Mouse (Mus musculus) Muller cell, postnatal 12 days (primary cell): Measurements from ENCODE around the gene Dus2.

Source experiments
- DNase-seq: peaks from one replicate; pipeline ENCODE4 v3.0.0-alpha.2; 2015; ENCODE audit errors: inconsistent ontology term

The Dus2 gene

GRCm38 (mm10) chr8:106075863-106076174 is 84.7 kb downstream of the Dus2 start:
- no peak for DNase-seq

GRCm38 (mm10) chr8:106076612-106077011 is 85.5 kb downstream of the Dus2 start:
- DNase-seq = no peak

DNA sequence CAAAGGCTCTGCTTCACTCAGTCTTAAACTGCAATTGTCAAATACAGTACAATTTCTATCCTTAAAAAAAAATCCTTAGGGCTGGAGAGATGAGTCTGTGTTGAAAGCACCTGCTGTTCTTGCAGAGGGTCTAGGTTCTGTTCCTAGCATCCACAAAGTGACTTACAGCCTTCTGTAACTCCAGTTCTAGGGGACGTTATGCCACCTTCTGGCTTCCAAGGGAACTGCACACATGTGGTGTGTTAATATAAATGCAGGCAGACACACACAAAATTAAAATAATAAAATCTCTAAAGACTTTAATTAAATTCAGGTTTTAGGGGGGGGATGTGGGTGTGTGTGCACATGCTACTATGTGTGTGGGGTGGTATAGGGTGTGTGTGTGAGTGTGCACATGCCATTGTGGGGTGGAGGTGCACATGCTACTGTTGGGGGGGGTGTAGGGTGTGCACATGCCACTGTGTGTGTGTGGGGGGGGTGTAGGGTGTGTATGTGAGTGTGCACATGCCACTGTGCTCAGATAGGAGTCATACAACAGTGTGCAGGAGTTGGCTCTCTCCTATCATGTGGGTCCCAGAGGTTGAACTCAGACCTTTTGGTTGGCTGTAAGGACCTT is 86.4 kb downstream of the Dus2 start:
- no peak for DNase-seq

GRCm38 (mm10) chr8:106102321-106102720 is 111.2 kb downstream of the Dus2 start:
- no peak for DNase-seq
